Mouse (Mus musculus) urinary bladder, postnatal 4 days (tissue): ENCODE measurements around the gene Sp6.

ENCODE experiments used
- DNase-seq, 2 experiments: peaks; one replicate each; pipeline ENCODE4 v3.0.0; 2021 to 2022; ENCODE audit warnings: low spot score in 2 of 2

Sp6 gene

GRCm38 (mm10) chr11:96982355-96982754 lies 30.8 kb upstream of the Sp6 start:
- peak; percentile 67 to 78 for DNase-seq

GRCm38 (mm10) chr11:96982859-96983258 lies 30.3 kb upstream of the Sp6 start, which contains the start of gene Sp2:
Gene Sp2 (minus strand): TSS chr11:96982959.
- no peak for DNase-seq

- DNase-seq, result no peak
Observed at GRCm38 (mm10) chr11:96984903-96985302, 28.3 kb upstream of the Sp6 start.

DNA sequence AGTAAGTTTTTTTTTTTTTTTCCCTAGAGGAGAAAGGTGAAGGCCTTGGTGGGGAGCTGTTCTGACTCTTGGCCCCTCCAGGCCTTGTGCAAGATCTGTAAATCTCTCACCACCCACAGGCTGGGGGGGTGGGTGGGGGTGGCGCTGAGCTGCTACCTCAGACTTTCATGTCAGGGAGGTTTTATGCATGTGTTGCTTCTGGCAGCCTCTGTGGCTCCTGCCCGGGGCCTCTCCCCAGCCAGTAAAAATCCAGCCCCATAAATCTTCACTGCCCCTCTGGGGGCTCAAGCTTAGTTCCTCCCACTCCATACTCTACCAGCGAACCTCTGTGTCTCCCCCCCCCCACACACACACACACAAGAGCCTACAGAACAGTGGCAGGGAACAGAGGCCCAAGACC lies 26.7 kb upstream of the Sp6 start:
- no peak for DNase-seq

- DNase-seq, result no peak
Observed at GRCm38 (mm10) chr11:96987873-96988655, 25.1 kb upstream of the Sp6 start.

GRCm38 (mm10) chr11:96991501-96991900 lies 21.7 kb upstream of the Sp6 start:
- DNase-seq, result no peak

DNA sequence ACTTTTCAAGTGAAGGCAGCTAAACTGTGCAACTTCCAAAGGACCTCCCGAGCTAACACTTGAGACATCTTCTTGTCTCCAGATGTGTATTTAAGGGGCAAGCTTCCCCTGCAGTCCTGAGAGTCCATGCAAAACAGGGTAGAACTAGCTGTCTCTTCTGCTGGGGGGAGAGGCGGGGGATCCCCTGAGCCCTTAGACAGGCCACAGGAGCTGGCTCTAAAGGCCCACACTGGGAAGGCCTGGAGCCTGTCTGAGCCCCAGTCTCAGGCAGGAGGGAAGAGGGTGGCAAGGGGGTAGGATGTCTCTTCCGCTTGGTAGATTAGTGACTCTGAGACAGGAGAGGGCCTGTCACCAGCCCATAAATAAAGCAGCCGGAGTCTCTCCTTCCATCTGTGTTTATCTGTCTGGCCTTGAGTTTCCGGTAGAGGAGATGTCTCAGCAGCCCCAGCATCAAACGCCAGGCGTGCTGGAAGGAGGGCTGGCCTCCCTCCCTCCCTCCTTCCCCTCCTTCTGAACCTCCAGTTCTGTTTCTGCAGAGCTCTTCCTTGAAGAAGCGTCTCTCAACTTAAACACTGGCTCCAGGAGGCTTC lies 20.4 kb upstream of the Sp6 start:
- no peak for DNase-seq

GRCm38 (mm10) chr11:96995031-96995430 lies 18.2 kb upstream of the Sp6 start:
- no peak for DNase-seq

DNA sequence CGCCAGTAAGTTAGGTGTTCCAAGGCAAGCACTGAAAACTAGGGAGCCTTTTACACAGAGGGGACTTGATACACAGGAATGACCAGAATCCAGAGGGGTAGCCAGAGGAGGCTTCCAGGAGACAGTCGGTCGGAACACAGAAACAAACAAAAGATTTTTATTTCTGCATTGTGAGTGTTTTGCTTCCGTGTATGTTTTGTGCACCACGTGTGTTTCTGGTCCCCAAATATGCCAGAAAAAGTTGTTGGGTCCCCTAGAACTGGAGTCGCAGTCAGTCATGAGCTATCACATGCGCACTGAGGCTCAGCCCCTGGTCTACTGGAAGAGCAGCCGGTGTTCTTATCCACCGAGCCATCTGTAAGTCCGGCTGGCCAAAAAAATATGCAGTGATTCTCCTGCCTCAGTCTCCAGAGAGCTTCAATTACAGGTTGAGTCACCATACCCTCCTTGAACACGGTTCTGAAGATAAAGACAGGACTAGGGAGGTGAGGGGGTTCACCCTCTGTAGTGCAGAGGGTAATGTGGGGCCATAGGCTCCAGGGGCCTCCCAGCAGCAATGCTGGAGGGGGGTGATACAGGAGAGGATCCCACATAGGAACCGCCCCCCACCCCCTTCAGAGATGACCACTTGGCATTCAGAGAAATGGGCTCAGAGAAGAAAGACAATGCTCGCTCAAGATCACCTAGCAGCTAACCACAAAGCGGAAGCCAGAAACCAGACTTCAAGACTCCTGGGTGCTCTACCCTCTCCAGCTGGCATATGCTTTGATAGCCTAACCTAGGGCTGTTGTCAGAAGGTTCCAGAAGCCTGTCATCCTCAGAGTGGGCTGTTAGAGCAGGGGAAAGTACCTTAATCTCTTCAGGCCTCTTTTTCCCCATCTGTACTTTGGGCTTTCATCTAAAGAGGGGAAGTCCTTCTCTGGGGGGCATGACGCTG lies 17.1 kb upstream of the Sp6 start:
- no peak for DNase-seq

GRCm38 (mm10) chr11:96996773-96997379 lies 16.3 kb upstream of the Sp6 start:
- no peak for DNase-seq

GRCm38 (mm10) chr11:96997380-96997956 lies 15.7 kb upstream of the Sp6 start:
- no peak for DNase-seq

GRCm38 (mm10) chr11:97003170-97003569 lies 10.0 kb upstream of the Sp6 start:
- DNase-seq, result no peak

GRCm38 (mm10) chr11:97007093-97007794 lies 6.0 kb upstream of the Sp6 start:
- no peak for DNase-seq

GRCm38 (mm10) chr11:97009198-97009790 lies 3.9 kb upstream of the Sp6 start:
- no peak for DNase-seq

GRCm38 (mm10) chr11:97017696-97018582 lies 4.7 kb downstream of the Sp6 start:
- no peak for DNase-seq

DNA sequence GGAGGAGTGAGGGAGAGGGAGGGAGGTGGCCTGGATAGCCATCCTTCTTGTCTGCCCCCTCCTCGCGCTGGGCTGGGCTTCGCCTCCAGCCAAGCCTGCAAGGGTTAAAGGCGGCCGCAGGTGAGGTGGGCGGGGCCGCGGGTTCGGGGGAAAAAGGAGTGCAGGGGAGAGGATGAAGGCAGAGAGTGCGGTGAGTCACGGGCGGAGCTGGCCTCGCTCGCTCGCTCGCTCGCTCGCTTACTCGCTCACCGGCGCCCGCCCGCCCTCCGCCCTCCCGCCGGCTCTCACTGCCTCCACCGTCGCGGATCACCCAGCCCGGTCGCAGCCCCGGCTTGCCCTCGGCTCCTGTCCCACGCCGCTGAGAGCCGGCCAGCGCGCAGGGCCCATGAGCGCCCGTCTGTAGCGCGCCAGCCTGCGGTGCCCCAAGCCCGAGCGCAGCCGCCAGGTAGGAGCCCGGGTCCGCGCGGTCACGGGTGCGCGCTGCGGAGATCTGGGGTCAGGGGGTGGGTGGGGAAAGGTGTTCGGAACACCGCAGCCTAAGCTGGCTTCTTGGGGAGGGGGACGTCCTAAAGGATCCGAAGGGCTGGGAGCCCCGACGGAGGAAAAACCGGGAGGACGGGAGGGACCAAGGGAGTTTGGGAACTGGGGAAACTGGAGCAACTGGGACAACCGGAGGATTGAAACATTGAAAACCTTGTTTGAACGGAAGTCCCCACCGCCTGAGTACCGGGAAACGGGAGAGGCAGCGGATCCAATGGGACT lies 5.6 kb downstream of the Sp6 start:
- DNase-seq, result no peak

GRCm38 (mm10) chr11:97019345-97019708 lies 6.1 kb downstream of the Sp6 start:
- no peak for DNase-seq

- DNase-seq, result no peak
Observed at GRCm38 (mm10) chr11:97021121-97021765, 8.0 kb downstream of the Sp6 start.
